23 mouse cellular contexts compared by ENCODE assay signal in genomic region chr10:28010756-28011155, GRCm38 (mm10).
"Had no signal": no experiment of that assay in that cellular context is flagged by ENCODE, and none has a peak within 500 bp of the region (broad histone marks: within the 10 kb centered on the region; RNA-seq: fewer than 3 reads in every experiment).

No protein-coding gene starts in this region.

- H3K27me3 ChIP-seq: heart, embryonic 12.5 days; hindbrain, embryonic 13.5 days; hindbrain, embryonic 15.5 days; kidney, embryonic 15.5 days; limb, embryonic 13.5 days; limb, embryonic 15.5 days; liver, embryonic 12.5 days had no signal

- H3K4me3 ChIP-seq: heart, embryonic 10.5 days; heart, embryonic 12.5 days; hindbrain, embryonic 13.5 days; hindbrain, embryonic 15.5 days; kidney, embryonic 15.5 days; limb, embryonic 13.5 days; limb, embryonic 15.5 days; liver, embryonic 12.5 days had no signal

- H3K9me3 ChIP-seq: heart, embryonic 10.5 days; heart, embryonic 12.5 days; hindbrain, embryonic 13.5 days; hindbrain, embryonic 15.5 days; kidney, embryonic 15.5 days; limb, embryonic 13.5 days; limb, embryonic 15.5 days; liver, embryonic 12.5 days had no signal

- H3K36me3 ChIP-seq: heart, embryonic 10.5 days; heart, embryonic 12.5 days; hindbrain, embryonic 13.5 days; hindbrain, embryonic 15.5 days; kidney, embryonic 15.5 days; limb, embryonic 13.5 days; limb, embryonic 15.5 days; liver, embryonic 12.5 days had no signal

- H3K9ac ChIP-seq: heart, embryonic 12.5 days; hindbrain, embryonic 13.5 days; hindbrain, embryonic 15.5 days; kidney, embryonic 15.5 days; limb, embryonic 13.5 days; limb, embryonic 15.5 days; liver, embryonic 12.5 days; liver, embryonic 14.5 days had no signal

- H3K27ac ChIP-seq: heart, embryonic 10.5 days; hindbrain, embryonic 13.5 days; hindbrain, embryonic 15.5 days; hindbrain, postnatal 0 days; kidney, embryonic 15.5 days; kidney, postnatal 0 days; limb, embryonic 13.5 days; limb, embryonic 15.5 days; liver, embryonic 12.5 days; liver, embryonic 14.5 days had no signal

- DNase-seq: gastrocnemius, postnatal 14 days; gastrocnemius, postnatal 36 days; heart, adult 18-20 months; heart, postnatal 10 days; kidney, adult 11 months; kidney, adult 2 months; kidney, adult 9 months; kidney, postnatal 14 days; kidney, postnatal 36 days; layer of hippocampus, adult 9-11 months; layer of hippocampus, postnatal 36 days; left cerebral cortex, postnatal 4 days had no signal

- H3K4me1 ChIP-seq: heart, embryonic 10.5 days; heart, embryonic 12.5 days; hindbrain, embryonic 13.5 days; hindbrain, embryonic 15.5 days; kidney, embryonic 15.5 days; limb, embryonic 13.5 days; limb, embryonic 15.5 days; liver, embryonic 12.5 days had no signal
